Mouse (Mus musculus) G1E (cell line): Measurements from ENCODE around the gene Tia1. TPM values are rescaled to one million over a fixed set of nuclear protein-coding genes. Genes with fewer than 3 reads are reported as not detected.

Source experiments
- ATAC-seq: 2 replicates; pipeline ENCODE4 v1.8.0; 2016; ENCODE audit warnings: mild to moderate bottlenecking; ENCODE audit not compliant: insufficient number of reproducible peaks, poor library complexity, low FRiP score, severe bottlenecking; ENCODE audit errors: extremely low read depth
- DNase-seq: peaks from one replicate; pipeline ENCODE4 v3.0.0; 2012; ENCODE audit warnings: low spot score
- H3K27me3 ChIP-seq: 2 replicates; pipeline ENCODE4 v1.6.1; 2012; ENCODE audit warnings: mild to moderate bottlenecking, low read length, inconsistent platforms; ENCODE audit not compliant: insufficient read depth
- H3K36me3 ChIP-seq: replicated peaks from 2 replicates; pipeline ENCODE3; 2012; ENCODE audit warnings: mild to moderate bottlenecking, inconsistent platforms
- H3K4me1 ChIP-seq: 2 replicates; pipeline ENCODE4 v1.6.1; 2012; ENCODE audit warnings: low read depth, low read length, inconsistent platforms, mixed read lengths; ENCODE audit not compliant: insufficient read depth
- H3K4me3 ChIP-seq: 2 replicates; pipeline ENCODE4 v1.5.1; 2012; ENCODE audit warnings: low read depth, mild to moderate bottlenecking, inconsistent platforms, low read length, moderate library complexity, mixed read lengths
- H3K9me3 ChIP-seq: replicated peaks from 2 replicates; pipeline ENCODE4 v1.6.1; 2012; ENCODE audit warnings: inconsistent platforms
- CTCF ChIP-seq: IDR thresholded peaks from 2 replicates; pipeline ENCODE4 v1.5.1; 2012; ENCODE audit warnings: low read depth, low read length, inconsistent platforms, mixed read lengths
- GATA1 ChIP-seq: IDR thresholded peaks from 2 replicates; pipeline ENCODE4 v1.6.1; 2012; ENCODE audit warnings: borderline replicate concordance, low read length, inconsistent platforms, mixed read lengths
- GATA2 ChIP-seq: IDR thresholded peaks from 2 replicates; pipeline ENCODE4 v1.6.1; 2012; ENCODE audit warnings: low read depth, low read length, inconsistent platforms, borderline replicate concordance
- POLR2AphosphoS5 ChIP-seq: IDR thresholded peaks from 2 replicates; pipeline ENCODE4 v1.6.1; 2012; ENCODE audit warnings: low read depth, low read length, inconsistent platforms; ENCODE audit not compliant: insufficient replicate concordance
- TAL1 ChIP-seq: conservative IDR thresholded peaks from 2 replicates; pipeline ENCODE4 v1.6.1; 2012; ENCODE audit warnings: low read depth, low read length, inconsistent platforms, mixed read lengths
- polyA plus RNA-seq: library from polyadenylated mRNA; stranded (reverse); fragments of >175 nt; gene quantifications from 2 replicates; pipeline ENCODE4 v1.2.3, GENCODE M21; 2012
- total RNA-seq, 2 experiments: library from RNA; stranded (forward) in 1 of 2; stranded (reverse) in 1 of 2; fragments of 200-1000 nt in 1 of 2; fragments of >200 nt in 1 of 2; fragmentation: Nextera tagmentation in 1 of 2; gene quantifications; 2 replicates each; pipeline ENCODE4 v1.2.3; 2014 to 2017

The Tia1 gene
- total and polyA plus RNA-seq, 3 experiments = 25.4 to 165 (median 84.0) TPM

DNA sequence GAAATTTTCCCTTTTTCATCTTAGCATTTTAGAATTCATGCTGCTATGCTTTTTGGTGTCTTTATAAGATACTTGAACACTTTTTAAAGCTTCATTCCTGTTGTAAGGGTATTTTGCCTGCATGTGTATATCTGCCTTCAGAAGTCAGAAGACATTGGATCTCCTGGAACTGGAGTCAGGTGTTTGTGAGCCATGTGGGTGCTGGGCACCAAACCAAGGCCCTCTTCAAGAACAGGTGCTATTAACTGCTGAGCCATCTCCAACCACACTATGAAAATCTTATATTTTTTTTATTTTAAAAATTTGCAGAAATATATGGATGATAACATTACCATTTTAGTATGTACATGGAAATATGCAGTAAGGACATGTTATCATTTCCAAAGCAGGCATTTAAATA is 2.3 kb downstream of the Tia1 start:
- no peak for TF ChIP-seq POLR2AphosphoS5
- TF ChIP-seq TAL1 = no peak
- no peak for TF ChIP-seq CTCF
- TF ChIP-seq GATA1 = no peak
- TF ChIP-seq GATA2 = no peak
- no peak for DNase-seq
- peaks cover 27% of the 10 kb centered on the region for H3K36me3 ChIP-seq
- H3K4me3 ChIP-seq = no peak overlapping the region
- no peaks in the 10 kb centered on the region for H3K27me3 ChIP-seq
- no peak for ATAC-seq
- no peaks in the 10 kb centered on the region for H3K9me3 ChIP-seq
- H3K4me1 ChIP-seq = peaks cover 25% of the 10 kb centered on the region

DNA sequence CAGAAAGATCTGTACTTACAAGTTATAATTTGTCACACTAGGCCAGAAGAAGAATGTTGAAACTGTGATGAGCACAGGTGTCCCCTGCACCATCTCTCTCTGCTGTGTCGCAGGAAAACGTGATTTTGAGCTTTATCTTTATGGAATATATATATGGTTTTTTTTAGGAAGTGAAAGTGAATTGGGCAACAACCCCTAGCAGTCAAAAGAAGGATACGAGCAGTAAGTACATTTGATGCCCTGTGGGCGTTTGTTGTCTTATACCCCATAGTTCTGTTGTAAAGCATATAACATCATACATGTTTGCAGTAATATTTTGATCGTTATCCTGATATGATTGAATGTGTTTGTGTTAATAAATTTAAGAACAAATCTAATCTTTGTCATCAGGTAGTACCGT is 14.7 kb downstream of the Tia1 start:
- ATAC-seq = no peak
- peaks cover 84% of the 10 kb centered on the region for H3K36me3 ChIP-seq
- TF ChIP-seq GATA1 = no peak
- TF ChIP-seq TAL1 = no peak
- TF ChIP-seq POLR2AphosphoS5 = no peak
- TF ChIP-seq CTCF = no peak
- no peak for TF ChIP-seq GATA2

DNA sequence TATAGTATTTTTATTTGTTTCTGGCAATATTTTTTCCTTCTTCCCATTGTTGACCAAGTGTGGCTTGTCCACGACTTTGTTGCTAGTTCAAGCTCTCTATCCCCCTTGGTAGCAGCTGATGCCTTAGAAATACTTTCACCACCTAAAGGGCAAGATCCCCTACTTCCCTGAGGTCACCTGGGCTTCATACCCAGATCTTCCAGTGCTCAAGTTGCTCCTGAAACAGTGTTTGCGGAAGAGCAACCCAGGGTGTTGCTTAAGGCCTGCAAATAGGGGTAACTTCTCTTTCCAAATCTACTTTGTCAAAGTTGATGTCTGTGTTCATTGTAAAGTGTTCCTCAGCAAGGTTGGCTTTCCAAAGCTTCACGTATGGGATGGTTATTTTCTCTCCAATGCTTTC is 15.2 kb downstream of the Tia1 start:
- H3K36me3 ChIP-seq = peaks cover 83% of the 10 kb centered on the region
- H3K27me3 ChIP-seq = no peaks in the 10 kb centered on the region
- no peaks in the 10 kb centered on the region for H3K4me1 ChIP-seq
- TF ChIP-seq POLR2AphosphoS5 = no peak
- no peak for TF ChIP-seq GATA2
- TF ChIP-seq GATA1 = no peak
- TF ChIP-seq TAL1 = no peak
- TF ChIP-seq CTCF = no peak
- no peak for DNase-seq
- no peak for ATAC-seq
- no peaks in the 10 kb centered on the region for H3K9me3 ChIP-seq
- H3K4me3 ChIP-seq = no peak overlapping the region

More for the DNA sequence above, 14.7 kb downstream of the Tia1 start:
- H3K4me3 ChIP-seq = no peak overlapping the region
- no peak for DNase-seq
- no peaks in the 10 kb centered on the region for H3K4me1 ChIP-seq
- no peaks in the 10 kb centered on the region for H3K9me3 ChIP-seq
- no peaks in the 10 kb centered on the region for H3K27me3 ChIP-seq

DNA sequence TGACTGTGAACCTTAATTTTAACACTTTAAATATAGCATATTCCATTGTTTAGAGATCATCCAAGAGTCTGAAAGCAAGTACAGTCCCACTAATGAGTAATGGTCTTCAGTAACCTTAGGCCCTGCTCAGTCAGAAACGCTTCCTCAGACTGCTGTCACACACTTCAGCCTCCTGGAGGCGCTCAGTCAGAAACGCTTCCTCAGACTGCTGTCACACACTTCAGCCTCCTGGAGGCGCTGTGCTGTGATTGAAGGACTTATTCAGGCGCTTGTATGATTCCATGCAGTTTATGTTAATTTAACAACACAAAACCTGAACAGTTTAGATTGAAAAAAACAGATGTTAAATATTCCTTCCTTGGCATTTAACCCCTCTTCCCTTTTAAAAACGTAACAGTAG is 16.5 kb downstream of the Tia1 start:
- no peaks in the 10 kb centered on the region for H3K4me1 ChIP-seq
- no peaks in the 10 kb centered on the region for H3K9me3 ChIP-seq
- TF ChIP-seq POLR2AphosphoS5 (no peak), GATA2 (no peak), TAL1 (no peak), CTCF (no peak), GATA1 (no peak)
- H3K36me3 ChIP-seq = peaks cover 84% of the 10 kb centered on the region
- no peak for ATAC-seq
- H3K27me3 ChIP-seq = no peaks in the 10 kb centered on the region
- no peak for DNase-seq
- H3K4me3 ChIP-seq = no peak overlapping the region

DNA sequence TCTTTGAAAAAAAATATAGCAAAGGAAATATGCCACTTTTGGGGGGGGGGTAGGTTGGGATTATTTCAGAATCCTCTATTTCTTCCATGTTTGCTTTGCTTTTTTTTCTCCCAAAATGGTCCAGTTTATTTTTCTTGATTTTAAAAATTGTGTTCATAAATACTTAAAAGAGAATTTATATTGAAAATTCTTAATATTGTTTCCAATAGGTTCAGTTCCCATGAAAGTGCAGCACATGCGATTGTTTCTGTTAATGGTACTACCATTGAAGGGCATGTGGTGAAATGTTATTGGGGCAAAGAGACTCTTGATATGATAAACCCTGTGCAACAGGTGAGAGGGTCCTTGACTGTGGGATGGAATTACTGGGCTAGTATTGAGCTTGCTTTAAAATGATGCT is 22.3 kb downstream of the Tia1 start, which contains the start of gene Gm44790:
Gm44790 (plus strand) TSS at position 301 of the 400 bp plus-strand sequence.
- H3K36me3 ChIP-seq = peaks cover 80% of the 10 kb centered on the region
- no peak for DNase-seq

DNA sequence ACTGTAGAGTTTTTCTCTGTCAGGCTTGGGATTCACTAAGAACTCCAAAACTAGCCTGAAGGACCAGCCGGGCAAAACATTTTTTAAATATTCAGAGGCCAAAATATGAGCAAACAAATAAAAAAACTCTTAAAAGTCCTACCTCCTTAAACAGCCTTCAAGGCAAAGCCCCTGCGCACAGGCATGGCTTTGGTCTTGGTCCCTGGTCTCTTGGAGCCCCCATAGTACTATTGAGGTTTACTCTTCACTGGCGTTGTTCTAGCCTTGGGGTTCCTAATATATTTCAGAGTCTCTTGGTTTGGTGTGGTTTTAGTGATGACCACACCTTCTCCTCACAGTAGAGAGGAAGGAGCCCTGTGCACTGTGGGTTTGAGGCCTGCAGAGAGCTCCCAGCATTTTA is 27.5 kb downstream of the Tia1 start:
- ATAC-seq (no peak), DNase-seq (no peak)
- TF ChIP-seq CTCF (no peak), GATA1 (no peak), TAL1 (no peak), GATA2 (no peak), POLR2AphosphoS5 (no peak)
- Histone ChIP-seq H3K4me1 (no peaks in the 10 kb centered on the region), H3K36me3 (peaks cover 84% of the 10 kb centered on the region), H3K4me3 (no peak overlapping the region), H3K27me3 (no peaks in the 10 kb centered on the region), H3K9me3 (no peaks in the 10 kb centered on the region)

More for the DNA sequence above, 22.3 kb downstream of the Tia1 start, which contains the start of gene Gm44790:
- ATAC-seq = no peak
- TF ChIP-seq TAL1 (no peak), GATA1 (no peak), GATA2 (no peak), POLR2AphosphoS5 (no peak), CTCF (no peak)
- H3K4me3 ChIP-seq = no peak within 1 kb of the TSS
- H3K9me3 ChIP-seq = no peaks in the 10 kb centered on the region
- no peaks in the 10 kb centered on the region for H3K27me3 ChIP-seq
- H3K4me1 ChIP-seq = no peaks in the 10 kb centered on the region

DNA sequence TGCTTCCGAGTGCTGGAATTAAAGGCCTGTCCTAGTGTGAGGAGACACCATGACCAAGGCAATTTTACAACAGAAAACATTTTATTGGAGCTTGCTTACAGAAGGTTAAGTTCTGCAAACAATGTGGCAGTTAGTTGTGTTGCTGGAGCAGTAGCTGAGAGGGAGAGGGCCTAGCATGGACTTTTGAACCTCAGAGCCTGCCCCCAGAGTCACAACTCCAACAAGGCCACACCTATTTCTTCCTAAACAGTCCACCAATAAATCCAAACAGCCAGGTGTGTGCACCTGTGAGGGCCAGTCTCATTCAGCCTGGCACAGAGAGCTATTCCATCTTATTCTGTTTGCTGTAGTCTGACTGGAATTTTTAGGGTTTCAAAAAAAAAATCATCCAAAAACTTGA is 29.7 kb downstream of the Tia1 start:
- no peak overlapping the region for H3K4me3 ChIP-seq
- no peaks in the 10 kb centered on the region for H3K27me3 ChIP-seq
- H3K36me3 ChIP-seq = peaks cover 66% of the 10 kb centered on the region
- DNase-seq = no peak
- no peaks in the 10 kb centered on the region for H3K9me3 ChIP-seq
- peaks cover 8% of the 10 kb centered on the region for H3K4me1 ChIP-seq
- ATAC-seq = no peak
- TF ChIP-seq CTCF = no peak
- no peak for TF ChIP-seq GATA1
- TF ChIP-seq TAL1 = no peak
- no peak for TF ChIP-seq POLR2AphosphoS5
- TF ChIP-seq GATA2 = no peak
